Mouse (Mus musculus) liver, embryonic 11.5 days (tissue): ENCODE data around the gene Pik3ca. TPM values are rescaled to one million over a fixed set of nuclear protein-coding genes. Genes with fewer than 3 reads are reported as not detected.

ENCODE experiments used
- ATAC-seq: fragments of 200-750 bp; cut with Nextera tagmentation; replicated peaks from 2 replicates; pipeline ENCODE4 v1.8.0; 2017; ENCODE audit warnings: moderate number of reproducible peaks, mild to moderate bottlenecking, moderate TSS enrichment, moderate library complexity; ENCODE audit not compliant: low FRiP score
- DNase-seq: peaks from one replicate; pipeline ENCODE4 v3.0.0-alpha.2; 2017; ENCODE audit warnings: low spot score
- H3K27ac ChIP-seq: fragments of 300-500 bp; sonication (generic); 2 replicates; pipeline ENCODE4 v1.5.1; 2014; ENCODE audit warnings: mild to moderate bottlenecking, low read depth, low read length, control low read depth
- H3K27me3 ChIP-seq: fragments of 300-500 bp; sonication (generic); replicated peaks from 2 replicates; pipeline ENCODE4 v1.6.1; 2014; ENCODE audit warnings: low read length, mixed read lengths; ENCODE audit not compliant: control insufficient read depth, insufficient read depth
- H3K36me3 ChIP-seq: fragments of 300-500 bp; sonication (generic); 2 replicates; pipeline ENCODE4 v1.6.1; 2014; ENCODE audit warnings: mild to moderate bottlenecking, low read length, moderate library complexity, mixed read lengths; ENCODE audit not compliant: control insufficient read depth, insufficient read depth
- H3K4me1 ChIP-seq: fragments of 300-500 bp; sonication (generic); replicated peaks from 2 replicates; pipeline ENCODE4 v1.6.1; 2014; ENCODE audit warnings: low read length, mixed read lengths; ENCODE audit not compliant: control insufficient read depth, insufficient read depth
- H3K4me2 ChIP-seq: fragments of 300-500 bp; sonication (generic); 2 replicates; pipeline ENCODE4 v1.6.1; 2014; ENCODE audit warnings: mild to moderate bottlenecking, control low read depth, moderate library complexity
- H3K4me3 ChIP-seq: fragments of 300-500 bp; sonication (generic); 2 replicates; pipeline ENCODE4 v1.5.1; 2014; ENCODE audit warnings: low read depth, low read length, control low read depth
- H3K9ac ChIP-seq: fragments of 300-500 bp; sonication (generic); 2 replicates; pipeline ENCODE4 v1.6.1; 2014; ENCODE audit warnings: low read depth, low read length, control low read depth
- H3K9me3 ChIP-seq: fragments of 300-500 bp; sonication (generic); 2 replicates; pipeline ENCODE4 v1.6.1; 2016; ENCODE audit warnings: low read length, inconsistent platforms, mixed read lengths; ENCODE audit not compliant: control insufficient read depth
- WGBS: fragments of 180-500 bp; shearing (Covaris S2); extraction: QIAGEN DNeasy Blood & Tissue Kit; methylation state at CpG from one replicate; pipeline ENCODE4 v1.1.7; 2014; 5-methylcytosine and 5-hydroxymethylcytosine counted together
- polyA plus RNA-seq: library from polyadenylated mRNA; unstranded; fragments of >200 nt; fragmentation: Nextera tagmentation; extraction: Ambion mirVana; gene quantifications from 2 replicates; pipeline ENCODE4 v1.2.1, GENCODE M21; 2014

Pik3ca gene
- polyA plus RNA-seq, 1 experiment from 2014 or later = 9.1 TPM

- no peak overlapping the region for H3K9ac ChIP-seq
- no peaks in the 10 kb centered on the region for H3K27me3 ChIP-seq
- DNase-seq (no peak), ATAC-seq (no peak)
- no peak overlapping the region for H3K4me2 ChIP-seq
- no peaks in the 10 kb centered on the region for H3K36me3 ChIP-seq
- no peak overlapping the region for H3K27ac ChIP-seq
- WGBS = 84% methylated on average over 10 of the region's 10 CpGs
- H3K9me3 ChIP-seq = no peaks in the 10 kb centered on the region
- no peak overlapping the region for H3K4me3 ChIP-seq
- no peaks in the 10 kb centered on the region for H3K4me1 ChIP-seq
These were observed 75.7 kb downstream of the Pik3ca start for GRCm38 (mm10) chr3:32473184-32473583.

GRCm38 (mm10) chr3:32479961-32480360 is 82.5 kb downstream of the Pik3ca start:
- 81% methylated on average over 7 of the region's 7 CpGs for WGBS
- no peaks in the 10 kb centered on the region for H3K27me3 ChIP-seq
- H3K4me3 ChIP-seq = no peak overlapping the region
- H3K9me3 ChIP-seq = no peaks in the 10 kb centered on the region
- H3K4me2 ChIP-seq = no peak overlapping the region
- ATAC-seq = no peak
- DNase-seq = no peak
- H3K27ac ChIP-seq = no peak overlapping the region
- H3K4me1 ChIP-seq = no peaks in the 10 kb centered on the region
- no peaks in the 10 kb centered on the region for H3K36me3 ChIP-seq
- H3K9ac ChIP-seq = no peak overlapping the region

- WGBS = 64% methylated on average over 3 of the region's 3 CpGs
- no peak for ATAC-seq
- no peaks in the 10 kb centered on the region for H3K27me3 ChIP-seq
- H3K4me1 ChIP-seq = no peaks in the 10 kb centered on the region
- H3K27ac ChIP-seq = no peak overlapping the region
- H3K9me3 ChIP-seq = no peaks in the 10 kb centered on the region
- no peak overlapping the region for H3K9ac ChIP-seq
- no peaks in the 10 kb centered on the region for H3K36me3 ChIP-seq
- DNase-seq = no peak
- no peak overlapping the region for H3K4me2 ChIP-seq
- no peak overlapping the region for H3K4me3 ChIP-seq
These were observed 85.6 kb downstream of the Pik3ca start for GRCm38 (mm10) chr3:32483035-32483434.

- H3K36me3 ChIP-seq = no peaks in the 10 kb centered on the region
- 68% methylated on average over 4 of the region's 4 CpGs for WGBS
- no peak overlapping the region for H3K9ac ChIP-seq
- H3K27ac ChIP-seq = no peak overlapping the region
- H3K27me3 ChIP-seq = no peaks in the 10 kb centered on the region
- H3K4me1 ChIP-seq = no peaks in the 10 kb centered on the region
- ATAC-seq (no peak), DNase-seq (no peak)
- no peak overlapping the region for H3K4me3 ChIP-seq
- H3K4me2 ChIP-seq = no peak overlapping the region
- H3K9me3 ChIP-seq = no peaks in the 10 kb centered on the region
These were observed 89.1 kb downstream of the Pik3ca start for GRCm38 (mm10) chr3:32486543-32486942.

- H3K4me3 ChIP-seq = no peak overlapping the region
- no peak overlapping the region for H3K27ac ChIP-seq
- no peaks in the 10 kb centered on the region for H3K27me3 ChIP-seq
- no peaks in the 10 kb centered on the region for H3K4me1 ChIP-seq
- H3K9ac ChIP-seq = no peak overlapping the region
- no peak overlapping the region for H3K4me2 ChIP-seq
- no peaks in the 10 kb centered on the region for H3K9me3 ChIP-seq
- DNase-seq = no peak
- no peaks in the 10 kb centered on the region for H3K36me3 ChIP-seq
- ATAC-seq = no peak
- 72% methylated on average over 6 of the region's 6 CpGs for WGBS
These were observed 90.7 kb downstream of the Pik3ca start for GRCm38 (mm10) chr3:32488172-32488571.

- no peak overlapping the region for H3K4me2 ChIP-seq
- 75% methylated on average over 15 of the region's 15 CpGs for WGBS
These were observed 92.8 kb downstream of the Pik3ca start for GRCm38 (mm10) chr3:32490076-32490927.

GRCm38 (mm10) chr3:32490928-32491315 is 93.5 kb downstream of the Pik3ca start:
- Histone ChIP-seq H3K27ac (no peak overlapping the region), H3K9me3 (no peaks in the 10 kb centered on the region), H3K4me3 (no peak overlapping the region), H3K4me2 (no peak overlapping the region), H3K4me1 (no peaks in the 10 kb centered on the region), H3K36me3 (no peaks in the 10 kb centered on the region), H3K27me3 (no peaks in the 10 kb centered on the region), H3K9ac (no peak overlapping the region)
- DNase-seq = no peak
- ATAC-seq = no peak

More at GRCm38 (mm10) chr3:32490076-32490927, 92.8 kb downstream of the Pik3ca start:
- H3K4me3 ChIP-seq = no peak overlapping the region
- no peak for ATAC-seq
- no peaks in the 10 kb centered on the region for H3K36me3 ChIP-seq
- DNase-seq = no peak
- no peak overlapping the region for H3K27ac ChIP-seq
- H3K9me3 ChIP-seq = no peaks in the 10 kb centered on the region
- no peaks in the 10 kb centered on the region for H3K4me1 ChIP-seq
- no peaks in the 10 kb centered on the region for H3K27me3 ChIP-seq
- no peak overlapping the region for H3K9ac ChIP-seq

GRCm38 (mm10) chr3:32492097-32493090 is 94.9 kb downstream of the Pik3ca start, which contains the start of gene Kcnmb3:
TSS of gene Kcnmb3 (minus strand) at chr3:32492231.
- H3K36me3 ChIP-seq = no peaks in the 10 kb centered on the region
- DNase-seq (no peak), ATAC-seq (no peak)
- no peaks in the 10 kb centered on the region for H3K4me1 ChIP-seq
- 69% methylated on average over 11 of the region's 11 CpGs for WGBS
- H3K27me3 ChIP-seq = no peaks in the 10 kb centered on the region
- no peak within 1 kb of the TSS for H3K9ac ChIP-seq
- no peak within 1 kb of the TSS for H3K4me3 ChIP-seq
- H3K4me2 ChIP-seq = no peak within 1 kb of the TSS
- H3K9me3 ChIP-seq = no peaks in the 10 kb centered on the region
- H3K27ac ChIP-seq = no peak within 1 kb of the TSS
